Mouse (Mus musculus): ENCODE measurements around the gene Piezo1. TPM values are rescaled to one million over a fixed set of nuclear protein-coding genes. Genes with fewer than 3 reads are reported as not detected.
"Not testable (repeated sequence)": the region's sequence is repeated elsewhere in the genome, so short reads cannot be mapped to it uniquely, and the experiment has no call there.

Piezo1 gene
- 1 to 10 TPM; 5.2 to 5.5 TPM for total RNA-seq (2021)
- long read RNA-seq, experiment 1, partial matches to known transcripts: 0 of 3 reads
- long read RNA-seq, experiment 1, other reads (novel, unspliced or antisense): 3 of 3 reads
- long read RNA-seq, experiment 2, partial matches to known transcripts: 2 of 3 reads
- long read RNA-seq, experiment 2, other reads (novel, unspliced or antisense): 0 of 3 reads

GRCm38 (mm10) chr8:122551265-122552051, at the start of gene Piezo1:
Gene Piezo1, minus strand, starts transcription at chr8:122551329.
- peak; percentile 82 to 83 for DNase-seq (ENCODE audit: low spot score in 2 of 2)

GRCm38 (mm10) chr8:122600666-122601065, 49.5 kb upstream of the Piezo1 start:
- DNase-seq (ENCODE audit: low spot score in 2 of 2): no peak

DNA sequence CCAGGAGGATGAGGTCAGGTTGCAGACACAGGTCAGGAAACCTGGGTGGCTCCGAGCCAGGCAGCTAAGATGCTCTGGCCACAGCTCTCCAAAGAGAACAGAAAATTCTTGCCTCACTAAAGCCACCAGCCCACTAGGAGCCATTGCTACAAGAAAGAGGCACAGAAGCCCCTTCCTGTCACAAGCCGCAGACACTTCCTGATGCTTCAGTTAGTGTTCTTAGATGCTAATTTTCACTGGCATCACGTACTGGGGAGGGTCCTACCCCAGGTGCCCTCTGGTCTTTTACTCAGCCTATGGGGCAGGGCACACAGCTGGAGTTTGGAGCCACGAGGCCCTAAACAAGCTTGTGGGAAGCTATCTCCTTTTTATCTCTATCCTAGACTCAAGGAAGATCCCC, 44.9 kb upstream of the Piezo1 start:
- DNase-seq (ENCODE audit: low spot score in 2 of 2): no peak

GRCm38 (mm10) chr8:122593783-122594507, 42.8 kb upstream of the Piezo1 start:
- no peak for DNase-seq (ENCODE audit: low spot score in 2 of 2)

DNA sequence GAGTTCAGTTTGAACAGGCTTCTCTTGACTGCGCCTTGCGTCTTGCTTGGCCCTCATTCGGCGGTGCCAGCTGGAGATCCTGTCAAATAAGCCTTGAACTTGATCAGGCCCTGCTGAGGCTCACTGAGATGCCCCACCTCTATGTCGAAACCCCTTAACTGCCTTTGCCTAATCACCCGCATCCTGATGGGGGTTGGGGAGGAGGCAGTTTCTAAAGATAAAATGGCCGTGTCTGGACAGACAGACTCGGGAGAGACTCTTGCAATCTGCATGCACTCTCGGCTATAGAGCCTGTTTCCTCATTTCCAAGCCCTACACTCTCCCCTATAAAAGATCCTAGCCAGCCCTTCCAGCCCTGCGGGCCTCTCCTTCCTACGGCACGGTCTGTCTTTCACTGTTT, 42.1 kb upstream of the Piezo1 start:
- DNase-seq (ENCODE audit: low spot score in 2 of 2): no peak

GRCm38 (mm10) chr8:122586749-122587148, 35.6 kb upstream of the Piezo1 start:
- no peak for DNase-seq (ENCODE audit: low spot score in 2 of 2)

DNA sequence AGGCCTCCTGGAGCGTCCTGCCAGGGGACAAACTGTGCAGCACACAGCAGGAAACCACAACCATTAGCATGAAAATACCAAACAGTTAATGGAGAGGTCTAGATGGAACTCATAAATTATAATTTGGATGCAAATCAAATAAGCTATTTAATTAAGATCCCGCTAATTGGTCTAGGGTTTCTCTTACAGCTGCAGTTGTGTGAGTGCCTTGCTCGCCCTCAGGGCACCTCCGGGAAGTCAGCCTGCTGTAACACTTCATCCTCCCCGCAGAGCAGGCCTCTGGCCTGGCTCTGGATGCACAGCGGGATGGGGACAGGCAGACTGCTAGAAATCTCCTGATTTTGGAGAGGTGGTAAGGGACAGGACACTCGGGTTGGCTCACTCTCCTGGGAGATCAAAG, 35.0 kb upstream of the Piezo1 start:
- DNase-seq (ENCODE audit: low spot score in 2 of 2): no peak

DNA sequence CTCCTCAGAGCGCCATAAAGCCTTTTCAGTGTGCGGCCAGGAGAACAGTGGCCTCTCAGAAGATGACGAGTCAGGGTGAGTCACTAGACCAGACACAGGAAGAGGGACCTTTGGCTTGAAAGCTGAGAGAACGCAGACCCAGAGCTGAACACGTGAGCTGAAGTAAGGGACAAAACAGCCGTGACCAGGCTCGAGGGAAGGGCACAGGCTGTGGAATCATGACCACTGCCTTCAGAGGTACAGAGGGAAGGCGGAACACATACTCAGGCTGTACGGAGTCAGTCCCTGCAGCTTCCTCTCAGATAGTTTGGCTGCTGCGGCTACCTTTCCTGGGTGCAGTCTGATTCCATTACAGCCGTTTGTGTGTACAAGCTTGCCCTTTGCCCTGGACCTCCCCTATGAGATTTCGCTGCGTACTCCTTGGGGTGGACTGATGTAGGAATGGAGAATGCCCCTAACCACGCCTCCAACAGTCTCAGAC, 34.3 kb upstream of the Piezo1 start:
- DNase-seq (ENCODE audit: low spot score in 2 of 2): no peak

DNA sequence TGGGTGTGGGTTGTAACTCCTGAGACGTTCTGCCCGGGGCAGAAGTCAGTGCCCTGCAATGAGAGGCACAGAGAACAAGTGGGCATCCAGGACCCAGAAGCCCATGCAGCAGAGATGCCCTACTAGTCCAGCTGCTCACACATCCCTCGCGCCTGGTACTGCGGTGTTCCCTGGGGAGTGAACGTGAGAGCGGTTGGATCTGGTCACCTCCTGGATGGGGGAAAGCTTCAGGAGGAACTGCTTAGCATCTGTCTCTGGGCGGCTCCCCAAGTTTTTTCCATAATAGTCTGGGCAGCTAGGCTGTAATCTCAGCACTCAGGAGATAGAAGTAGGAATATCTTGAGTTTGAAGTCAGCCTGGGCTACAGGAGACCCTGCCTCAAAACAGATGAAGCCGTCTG, 33.9 kb upstream of the Piezo1 start:
- DNase-seq (ENCODE audit: low spot score in 2 of 2): no peak

- DNase-seq (ENCODE audit: low spot score in 2 of 2): no peak
Observed at GRCm38 (mm10) chr8:122580926-122581325, 29.8 kb upstream of the Piezo1 start.

DNA sequence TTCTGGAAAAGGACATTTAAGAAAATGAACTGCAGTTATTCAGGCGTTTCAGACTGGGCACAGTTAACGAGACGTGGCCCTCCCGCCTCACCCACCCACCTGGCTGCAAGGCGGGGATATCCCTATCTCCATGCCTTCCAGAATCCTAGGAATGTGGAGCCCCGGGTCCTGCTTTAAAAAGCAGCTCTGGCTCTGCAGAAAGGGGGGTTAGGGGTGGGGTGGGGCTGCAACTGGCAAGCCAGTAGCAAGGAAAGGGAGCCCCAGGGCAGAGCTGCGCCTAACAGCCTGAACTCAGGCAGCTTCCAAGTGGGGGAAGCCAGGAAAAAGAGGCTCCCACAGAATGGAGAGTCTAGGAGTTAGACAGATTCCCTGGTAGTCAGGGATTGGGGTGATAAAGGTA, 28.1 kb upstream of the Piezo1 start:
- DNase-seq (ENCODE audit: low spot score in 2 of 2): no peak

GRCm38 (mm10) chr8:122577116-122577515, 26.0 kb upstream of the Piezo1 start:
- no peak for DNase-seq (ENCODE audit: low spot score in 2 of 2)

DNA sequence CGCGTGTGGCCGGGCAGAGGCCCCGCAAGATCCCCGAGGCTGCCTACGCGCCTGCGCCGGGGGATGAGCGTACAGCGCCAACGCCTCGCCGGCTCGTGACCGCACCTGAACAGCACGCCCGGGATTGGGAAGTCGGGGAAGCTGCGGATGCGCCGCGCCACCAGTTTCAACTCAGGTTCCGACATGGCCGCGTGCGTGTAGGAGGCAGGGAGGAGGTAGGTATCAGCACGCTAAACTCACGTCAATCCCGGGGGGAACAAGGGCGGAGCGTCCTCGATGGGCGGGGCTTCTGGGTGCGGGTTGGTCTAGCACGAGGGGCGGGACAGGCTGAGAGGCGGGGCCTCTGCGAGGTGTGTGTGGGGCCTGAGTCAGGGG, 25.5 kb upstream of the Piezo1 start, which contains the start of gene Aprt:
Gene Aprt (minus strand): TSS at position 262 of the 375 bp plus-strand sequence.
- peak; percentile 93 to 95 for DNase-seq (ENCODE audit: low spot score in 2 of 2)

GRCm38 (mm10) chr8:122575735-122576647, 24.9 kb upstream of the Piezo1 start:
- DNase-seq (ENCODE audit: low spot score in 2 of 2): no peak

DNA sequence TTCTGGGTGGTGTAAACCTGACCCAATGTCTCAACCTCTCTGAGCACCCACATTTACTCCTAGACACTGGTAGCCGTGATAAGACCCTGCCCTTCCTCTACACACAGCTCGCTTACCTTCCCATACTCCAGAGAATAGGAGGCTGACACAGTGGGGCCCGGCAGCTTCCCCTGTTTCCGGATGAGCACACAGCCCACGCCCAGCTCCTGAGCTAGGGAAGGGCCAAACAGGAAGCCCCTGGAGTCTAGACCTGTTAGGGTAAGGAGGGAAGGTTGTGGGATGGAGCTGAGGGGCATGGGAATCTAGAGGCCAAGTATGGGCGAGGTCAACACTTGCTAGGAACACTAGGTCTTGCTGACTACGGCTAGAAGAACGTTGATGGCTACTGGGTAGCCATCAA, 24.2 kb upstream of the Piezo1 start:
- DNase-seq (ENCODE audit: low spot score in 2 of 2): no peak

GRCm38 (mm10) chr8:122574667-122575251, 23.6 kb upstream of the Piezo1 start:
- no peak for DNase-seq (ENCODE audit: low spot score in 2 of 2)

DNA sequence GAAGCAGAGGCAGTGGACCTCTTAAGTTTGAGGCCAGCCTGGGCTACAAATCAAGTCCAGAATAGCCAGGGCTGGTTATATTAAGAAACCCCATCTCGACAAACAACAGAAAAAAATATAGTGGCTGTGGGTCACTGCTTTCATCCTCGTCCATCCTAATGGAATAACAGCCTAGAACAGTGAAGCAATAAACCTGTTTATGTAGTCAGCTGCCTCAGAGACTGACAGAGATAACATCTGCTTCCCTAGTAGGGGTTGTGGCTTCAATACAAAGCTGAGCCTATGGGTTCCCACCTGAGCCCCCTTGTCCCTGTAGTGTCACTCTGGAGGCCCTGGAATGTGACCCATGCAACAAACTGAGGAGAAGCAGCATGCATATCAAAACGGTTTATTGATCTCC, 23.1 kb upstream of the Piezo1 start:
- DNase-seq (ENCODE audit: low spot score in 2 of 2): no peak

GRCm38 (mm10) chr8:122573577-122573976, 22.4 kb upstream of the Piezo1 start:
- DNase-seq (ENCODE audit: low spot score in 2 of 2): no peak

- DNase-seq (ENCODE audit: low spot score in 2 of 2): not testable (repeated sequence)
Observed at GRCm38 (mm10) chr8:122573176-122573575, 22.0 kb upstream of the Piezo1 start.

GRCm38 (mm10) chr8:122572751-122573150, 21.6 kb upstream of the Piezo1 start:
- DNase-seq (ENCODE audit: low spot score in 2 of 2): no peak
